In genomic region chr10:58813081-58813800, GRCm38 (mm10) we compare ENCODE assay signal across 8 mouse cellular contexts. TPM values are rescaled to one million over a fixed set of nuclear protein-coding genes. Genes with fewer than 3 reads are reported as not detected.
DNase-seq lines count a peak whose midpoint lies in the region; ATAC-seq and TF ChIP-seq lines count a peak whose summit lies in the region.

TSS of gene Sh3rf3 (plus strand) at chr10:58813359.

- no peak within 1 kb of the TSS for H3K4me3 ChIP-seq in C2C12 (ENCODE audit: insufficient read depth, poor library complexity, severe bottlenecking)
- peak within 1 kb of the TSS; percentile 66 for H3K4me3 ChIP-seq in embryonic facial prominence, embryonic 13.5 days

- H3K27ac ChIP-seq in embryonic facial prominence, embryonic 13.5 days: peak within 1 kb of the TSS; percentile 39; the same call in 1 of the 2 replicates

- H3K4me2 ChIP-seq in embryonic facial prominence, embryonic 13.5 days: peak within 1 kb of the TSS; percentile 100

- H3K9me3 ChIP-seq in embryonic facial prominence, embryonic 13.5 days: no peaks in the 10 kb centered on the region

- peak; percentile 7 to 21 for DNase-seq in adrenal gland, adult 18-20 months (ENCODE audit: low spot score in 2 of 2)
- DNase-seq in heart, postnatal 36 days: peak; percentile 29 to 53
- DNase-seq in layer of hippocampus, postnatal 36 days: peak; percentile 47 to 50
- peak; percentile 41 for DNase-seq in lung, postnatal 10 days
- peak; percentile 20 for DNase-seq in retina, postnatal 7 days (ENCODE audit: low read depth, low spot score)

- no peaks in the 10 kb centered on the region for H3K79me2 ChIP-seq in C2C12 (ENCODE audit: control insufficient read depth, insufficient read depth)

- TF ChIP-seq CTCF in C2C12 (IDR thresholded peaks at IDR 0.05; ENCODE audit: control insufficient read depth, insufficient read depth, insufficient read length): no peak

- peak; percentile 44; the same call in 1 of the 2 replicates for ATAC-seq in embryonic facial prominence, embryonic 13.5 days (ENCODE audit: insufficient number of reproducible peaks, insufficient read depth, low FRiP score, low TSS enrichment, low read depth)
- no peak; the same call in 1 of the 2 replicates for ATAC-seq in erythroid progenitor cell, adult 5-6 weeks (replicated peaks; ENCODE audit: low FRiP score, poor library complexity, severe bottlenecking)

- WGBS in embryonic facial prominence, embryonic 13.5 days: under 1% methylated on average over 79 of the region's 79 CpGs

- peaks cover 16% of the 10 kb centered on the region for H3K4me1 ChIP-seq in embryonic facial prominence, embryonic 13.5 days

- H3K36me3 ChIP-seq in C2C12 (ENCODE audit: control insufficient read depth, insufficient read depth): no peaks in the 10 kb centered on the region
- H3K36me3 ChIP-seq in embryonic facial prominence, embryonic 13.5 days: no peaks in the 10 kb centered on the region

- H3K79me3 ChIP-seq in C2C12 (ENCODE audit: low read depth): no peaks in the 10 kb centered on the region

- H3K27me3 ChIP-seq in C2C12 (ENCODE audit: control insufficient read depth, insufficient read depth, insufficient read length): peaks cover 24% of the 10 kb centered on the region
- peaks cover 51% of the 10 kb centered on the region for H3K27me3 ChIP-seq in embryonic facial prominence, embryonic 13.5 days

- intact Hi-C loops in heart, postnatal 36 days (cut with DNase I): loop anchor here (5.0 to 10.0 kb wide), 2 partner anchors 182 to 479 kb away; no protein-coding TSS in a partner anchor

- H3ac ChIP-seq in C2C12 (ENCODE audit: control insufficient read depth, insufficient read length, low read depth): peak within 1 kb of the TSS; percentile 49

- peak within 1 kb of the TSS; percentile 71 for H3K9ac ChIP-seq in embryonic facial prominence, embryonic 13.5 days

TF ChIP-seq in C2C12, 6 proteins besides CTCF, POLR2A, EP300 and RAD21:
- no peak for TF ChIP-seq MYOG (IDR thresholded peaks at IDR 0.05; ENCODE audit: control insufficient read depth, extremely low read depth, insufficient read length)
- no peak for TF ChIP-seq FOSL1 (IDR thresholded peaks at IDR 0.05; ENCODE audit: insufficient read depth, low read length, poor library complexity, severe bottlenecking)
- TF ChIP-seq MYOD1 (IDR thresholded peaks at IDR 0.05; ENCODE audit: control insufficient read depth, insufficient read length, low read depth): no peak
- TF ChIP-seq CEBPB (IDR thresholded peaks at IDR 0.05; ENCODE audit: low read depth): no peak
- no peak for TF ChIP-seq MAX (IDR thresholded peaks at IDR 0.05)
- TF ChIP-seq USF1 (IDR thresholded peaks at IDR 0.05; ENCODE audit: low read depth): no peak

RNA-seq across cellular contexts. Expression of gene Sh3rf3, which starts in this region (rescaled TPM):
- 0.14 TPM for polyA plus RNA-seq in C2C12 (2012; fragmentation: generic; extraction: Trizol)
- total RNA-seq in adrenal gland, adult 18-20 months (2021): under 1 TPM; 0.80 to 0.99 TPM
- 2.8 and 3.3 TPM in 2 replicates for polyA plus RNA-seq in embryonic facial prominence, embryonic 13.5 days (2015; fragmentation: Nextera tagmentation; extraction: Ambion mirVana)
- 1 to 10 TPM; 1.1 to 1.5 TPM for total RNA-seq in heart, postnatal 36 days (2021)
- 10 to 100 TPM; 38.6 to 41.5 TPM for total RNA-seq in layer of hippocampus, postnatal 36 days (2021)
- total RNA-seq in erythroid progenitor cell, adult 5-6 weeks (2015; ENCODE audit: low replicate concordance): not detected in 2 replicates
- not detected in 2 replicates for total RNA-seq in erythroid progenitor cell, adult 5-6 weeks (2017; ENCODE audit: low replicate concordance)

Comparison
In these comparisons a context has a peak if more than half of its experiments do, and no peak if none do; other contexts are left out.
1. RNA of gene Sh3rf3 (total RNA-seq): 38.6 to 41.5 TPM in layer of hippocampus, postnatal 36 days; 1.1 to 1.5 TPM in heart, postnatal 36 days, 0.80 to 0.99 TPM in adrenal gland, adult 18-20 months and not detected in erythroid progenitor cell, adult 5-6 weeks; every median in the first group is over 10 times any median in the second.
2. Peak in DNase-seq in adrenal gland, adult 18-20 months; RNA of the gene not detected or under 1 TPM.
3. Peak in every context shown above with its lines, with median percentiles within 50 percentile points of each other: DNase-seq.